Mouse (Mus musculus) erythroblast, embryonic 14.5 days (primary cell): Measurements from ENCODE around the gene Slco3a1.

Experiments
- GATA1 ChIP-seq: IDR thresholded peaks from 2 replicates; pipeline ENCODE4 v1.6.1; 2012; ENCODE audit warnings: low read length, inconsistent platforms, mixed read lengths
- TAL1 ChIP-seq: IDR thresholded peaks from 3 replicates; pipeline ENCODE4 v1.6.1; 2012; ENCODE audit warnings: low read length, inconsistent platforms, mixed read lengths

DNA sequence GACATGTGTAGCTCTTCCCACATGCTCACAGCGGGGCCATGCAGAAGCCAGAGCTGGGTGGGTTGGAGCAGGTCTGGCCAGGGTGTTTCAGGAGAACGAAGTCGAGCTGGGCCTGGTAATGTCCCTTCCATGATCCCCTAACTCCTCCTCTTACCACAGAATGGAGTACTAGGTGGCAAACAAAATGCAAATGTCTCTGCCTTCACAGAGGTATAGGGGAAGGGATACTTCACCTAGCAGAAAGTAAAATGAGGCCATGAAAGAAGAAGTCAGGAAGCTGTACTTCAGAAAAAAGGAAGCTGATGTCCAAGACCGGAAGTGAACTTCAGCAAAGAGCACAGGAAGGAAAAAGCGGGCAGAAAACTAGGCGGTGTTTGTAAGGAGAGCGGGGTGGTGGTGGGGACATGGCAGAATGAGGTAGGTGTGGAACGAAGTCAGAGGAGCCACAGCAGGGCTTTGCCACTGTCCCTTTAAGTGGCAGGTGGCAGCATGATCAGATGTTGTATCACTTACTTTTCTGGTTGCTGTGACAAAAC lies 214.1 kb downstream of the Slco3a1 start:
- TF ChIP-seq TAL1 (no peak), GATA1 (no peak)
